Mouse (Mus musculus): Measurements from ENCODE around the gene Snrpb2. TPM values are rescaled to one million over a fixed set of nuclear protein-coding genes. Genes with fewer than 3 reads are reported as not detected.

Gene Snrpb2
- polyA plus RNA-seq, 1 experiment: 90.1 TPM

DNA sequence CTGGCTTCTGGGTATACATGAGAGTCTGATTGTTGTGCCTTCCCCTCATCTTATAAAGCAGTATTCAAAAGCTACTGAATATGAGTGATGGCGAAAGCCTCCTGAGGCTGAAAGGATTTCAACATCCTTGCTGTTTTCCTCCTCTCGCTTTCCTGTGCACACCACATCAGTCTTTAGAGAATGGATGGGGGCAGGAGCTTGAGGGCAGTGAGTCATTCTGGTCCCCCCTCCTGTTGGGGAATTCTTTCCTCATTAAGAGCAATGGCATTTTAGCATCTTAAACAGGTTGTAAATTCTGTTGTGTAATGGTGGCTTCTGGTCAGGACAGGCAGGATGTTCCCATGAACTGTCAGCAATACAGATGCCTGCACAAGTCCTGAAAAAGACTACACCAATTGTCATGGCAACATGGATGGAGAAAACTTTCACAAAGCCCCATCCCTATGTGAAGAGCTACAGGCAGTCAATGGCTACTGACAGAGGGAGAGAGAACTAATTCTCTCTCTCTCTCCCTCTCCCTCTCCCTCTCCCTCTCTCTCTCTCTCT, 22.1 kb downstream of the Snrpb2 start:
- Histone ChIP-seq H3K4me1 (ENCODE audit: control insufficient read depth, insufficient read depth, low read length) (peaks cover 5% of the 10 kb centered on the region; the same call in 1 of the 2 replicates), H3K27ac (ENCODE audit: insufficient read depth, low read length) (no peak overlapping the region), H3K4me3 (ENCODE audit: insufficient read depth, low read length) (no peak overlapping the region)
- TF ChIP-seq POLR2A (IDR thresholded peaks at IDR 0.05; ENCODE audit: low read depth, low read length) (no peak), CTCF (IDR thresholded peaks at IDR 0.05; ENCODE audit: borderline replicate concordance, insufficient read depth, low read length) (no peak)

GRCm38 (mm10) chr2:143089866-143090265, 27.0 kb downstream of the Snrpb2 start:
- no peak for TF ChIP-seq CTCF (IDR thresholded peaks at IDR 0.05; ENCODE audit: borderline replicate concordance, insufficient read depth, low read length)
- no peak for TF ChIP-seq POLR2A (IDR thresholded peaks at IDR 0.05; ENCODE audit: low read depth, low read length)
- Histone ChIP-seq H3K4me3 (ENCODE audit: insufficient read depth, low read length) (no peak overlapping the region), H3K4me1 (ENCODE audit: control insufficient read depth, insufficient read depth, low read length) (peaks cover 3% of the 10 kb centered on the region; the same call in 1 of the 2 replicates), H3K27ac (ENCODE audit: insufficient read depth, low read length) (no peak overlapping the region)

DNA sequence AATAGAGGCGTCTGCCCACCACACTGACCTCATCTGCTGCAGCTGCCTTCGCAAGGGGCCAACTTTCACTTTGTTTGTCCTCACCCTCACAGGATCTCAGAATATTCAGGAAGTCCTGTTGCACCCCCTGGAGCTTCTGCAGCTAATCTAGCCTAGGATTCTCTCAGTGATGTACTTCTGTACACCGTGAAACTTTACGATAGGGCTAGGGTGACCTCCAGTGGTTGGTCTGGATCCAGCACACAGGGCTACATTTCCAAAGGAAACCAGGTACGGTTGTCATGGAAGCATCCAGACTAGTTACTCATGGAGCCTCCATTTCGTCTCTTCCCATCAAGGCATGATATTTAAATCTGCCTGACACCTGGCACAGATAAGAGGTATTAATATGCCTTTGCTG, 30.9 kb downstream of the Snrpb2 start:
- TF ChIP-seq POLR2A (IDR thresholded peaks at IDR 0.05; ENCODE audit: low read depth, low read length): no peak
- TF ChIP-seq CTCF (IDR thresholded peaks at IDR 0.05; ENCODE audit: borderline replicate concordance, insufficient read depth, low read length): peak; percentile 44; the same call in 1 of the 2 replicates
- Histone ChIP-seq H3K27ac (ENCODE audit: insufficient read depth, low read length) (no peak overlapping the region), H3K4me3 (ENCODE audit: insufficient read depth, low read length) (no peak overlapping the region), H3K4me1 (ENCODE audit: control insufficient read depth, insufficient read depth, low read length) (no peaks in the 10 kb centered on the region)

- Histone ChIP-seq H3K4me3 (ENCODE audit: insufficient read depth, low read length) (no peak overlapping the region), H3K27ac (ENCODE audit: insufficient read depth, low read length) (no peak overlapping the region), H3K4me1 (ENCODE audit: control insufficient read depth, insufficient read depth, low read length) (no peaks in the 10 kb centered on the region)
- TF ChIP-seq CTCF (IDR thresholded peaks at IDR 0.05; ENCODE audit: borderline replicate concordance, insufficient read depth, low read length) (no peak), POLR2A (IDR thresholded peaks at IDR 0.05; ENCODE audit: low read depth, low read length) (no peak)
Observed at GRCm38 (mm10) chr2:143094761-143095160, 31.9 kb downstream of the Snrpb2 start.

- TF ChIP-seq CTCF (IDR thresholded peaks at IDR 0.05; ENCODE audit: borderline replicate concordance, insufficient read depth, low read length) (no peak), POLR2A (IDR thresholded peaks at IDR 0.05; ENCODE audit: low read depth, low read length) (no peak)
- Histone ChIP-seq H3K4me1 (ENCODE audit: control insufficient read depth, insufficient read depth, low read length) (no peaks in the 10 kb centered on the region), H3K27ac (ENCODE audit: insufficient read depth, low read length) (no peak overlapping the region), H3K4me3 (ENCODE audit: insufficient read depth, low read length) (no peak overlapping the region)
Observed at GRCm38 (mm10) chr2:143097170-143097569, 34.3 kb downstream of the Snrpb2 start.

- H3K4me1 ChIP-seq (ENCODE audit: control insufficient read depth, insufficient read depth, low read length): no peaks in the 10 kb centered on the region
- no peak overlapping the region for H3K4me3 ChIP-seq (ENCODE audit: insufficient read depth, low read length)
- no peak overlapping the region for H3K27ac ChIP-seq (ENCODE audit: insufficient read depth, low read length)
- TF ChIP-seq POLR2A (IDR thresholded peaks at IDR 0.05; ENCODE audit: low read depth, low read length) (no peak), CTCF (IDR thresholded peaks at IDR 0.05; ENCODE audit: borderline replicate concordance, insufficient read depth, low read length) (no peak)
Observed at GRCm38 (mm10) chr2:143113859-143114258, 51.0 kb downstream of the Snrpb2 start.

GRCm38 (mm10) chr2:143114716-143115115, 51.9 kb downstream of the Snrpb2 start:
- TF ChIP-seq POLR2A (IDR thresholded peaks at IDR 0.05; ENCODE audit: low read depth, low read length): no peak
- no peak for TF ChIP-seq CTCF (IDR thresholded peaks at IDR 0.05; ENCODE audit: borderline replicate concordance, insufficient read depth, low read length)
- Histone ChIP-seq H3K4me1 (ENCODE audit: control insufficient read depth, insufficient read depth, low read length) (no peaks in the 10 kb centered on the region), H3K27ac (ENCODE audit: insufficient read depth, low read length) (no peak overlapping the region), H3K4me3 (ENCODE audit: insufficient read depth, low read length) (no peak overlapping the region)

GRCm38 (mm10) chr2:143117453-143117852, 54.6 kb downstream of the Snrpb2 start:
- no peak overlapping the region for H3K4me3 ChIP-seq (ENCODE audit: insufficient read depth, low read length)
- H3K4me1 ChIP-seq (ENCODE audit: control insufficient read depth, insufficient read depth, low read length): no peaks in the 10 kb centered on the region
- no peak overlapping the region for H3K27ac ChIP-seq (ENCODE audit: insufficient read depth, low read length)
- no peak for TF ChIP-seq CTCF (IDR thresholded peaks at IDR 0.05; ENCODE audit: borderline replicate concordance, insufficient read depth, low read length)
- no peak for TF ChIP-seq POLR2A (IDR thresholded peaks at IDR 0.05; ENCODE audit: low read depth, low read length)

GRCm38 (mm10) chr2:143118221-143118620, 55.4 kb downstream of the Snrpb2 start:
- no peak overlapping the region for H3K4me3 ChIP-seq (ENCODE audit: insufficient read depth, low read length)
- TF ChIP-seq POLR2A (IDR thresholded peaks at IDR 0.05; ENCODE audit: low read depth, low read length) (no peak), CTCF (IDR thresholded peaks at IDR 0.05; ENCODE audit: borderline replicate concordance, insufficient read depth, low read length) (no peak)
- H3K27ac ChIP-seq (ENCODE audit: insufficient read depth, low read length): no peak overlapping the region
- no peaks in the 10 kb centered on the region for H3K4me1 ChIP-seq (ENCODE audit: control insufficient read depth, insufficient read depth, low read length)

Other genes starting within 250 kb of the Snrpb2 start
- 13.7 and 14.0 TPM in 2 replicates for gene Kif16b, start 161.5 kb upstream of the Snrpb2 start, polyA plus RNA-seq (2011; ENCODE audit: insufficient read length, low read depth, missing spikeins)
- not detected in 2 replicates for gene Otor, start 15.4 kb downstream of the Snrpb2 start, polyA plus RNA-seq (2011; ENCODE audit: insufficient read length, low read depth, missing spikeins)

All from embryonic fibroblast, embryonic 13.5 days (primary cell).